Mouse (Mus musculus): ENCODE measurements around the gene Gm17332.
"Not testable (repeated sequence)": the region's sequence is repeated elsewhere in the genome, so short reads cannot be mapped to it uniquely, and the experiment has no call there.

Gm17332 gene

DNA sequence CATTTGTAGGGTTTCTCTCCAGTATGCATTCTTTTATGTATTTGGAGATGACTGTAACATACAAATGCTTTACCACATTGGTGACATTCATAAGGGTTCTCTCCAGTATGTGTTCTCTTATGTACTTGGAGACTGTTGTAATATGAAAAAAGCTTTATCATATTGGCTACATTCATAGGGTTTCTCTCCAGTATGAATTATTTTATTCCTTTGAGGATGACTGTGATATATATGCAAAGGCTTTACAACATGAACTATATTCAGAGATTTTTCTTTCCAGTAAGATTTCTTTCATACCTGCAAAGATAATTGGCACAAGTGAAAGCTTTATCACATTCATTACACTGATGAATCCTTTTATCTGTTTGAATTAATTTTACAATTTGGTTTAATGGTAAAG is at the start of gene Gm17332:
Gene Gm17332 (minus strand): TSS at position 101 of the 400 bp plus-strand sequence.
- in situ Hi-C loops (cut with MboI), result no loop called here

DNA sequence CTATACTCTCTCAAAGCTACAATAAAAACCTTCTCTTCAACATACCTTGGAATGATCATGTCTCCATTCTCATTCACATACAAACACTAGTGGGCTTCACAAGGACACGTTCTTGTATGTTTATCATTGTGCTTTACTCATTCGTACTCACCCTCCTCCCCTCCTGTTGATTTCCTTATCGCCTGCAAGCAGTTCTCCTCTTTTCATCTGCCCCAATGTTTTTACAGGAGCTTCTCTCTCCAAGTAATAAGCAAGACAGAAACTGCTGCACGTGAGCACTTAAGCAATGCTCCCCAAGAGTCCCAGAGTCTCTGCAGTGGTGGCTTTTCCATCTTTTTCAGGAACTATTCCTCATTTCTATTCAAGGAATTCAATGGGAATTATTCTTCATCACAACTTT is 47.7 kb upstream of the Gm17332 start:
- in situ Hi-C loops (cut with MboI), result no loop called here

GRCm38 (mm10) chr11:31225359-31225758 is 43.1 kb upstream of the Gm17332 start:
- in situ Hi-C loops (cut with MboI), result no loop called here

GRCm38 (mm10) chr11:31218009-31218408 is 35.7 kb upstream of the Gm17332 start:
- in situ Hi-C loops (cut with MboI), result no loop called here

GRCm38 (mm10) chr11:31195621-31196363 is 13.5 kb upstream of the Gm17332 start:
- in situ Hi-C loops (cut with MboI), result no loop called here

DNA sequence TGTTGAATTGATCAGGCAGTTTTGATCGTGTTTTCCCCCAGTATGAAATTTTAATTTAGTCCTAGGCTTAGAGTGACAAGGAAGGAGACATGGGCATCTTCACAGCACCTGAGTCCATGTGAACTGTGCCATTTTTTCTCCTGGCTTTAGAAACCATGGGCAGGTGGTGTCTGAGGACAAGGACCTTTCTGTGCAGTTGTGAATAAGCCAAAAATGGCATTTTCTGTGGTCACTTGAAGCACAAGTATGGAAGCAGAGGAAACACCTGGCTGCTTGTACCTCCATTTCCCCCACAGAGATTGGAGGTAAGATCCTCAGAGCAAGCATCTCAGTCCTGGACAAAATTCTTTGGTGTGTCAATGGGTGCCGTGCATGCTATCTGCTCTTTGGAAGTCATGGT is 12.5 kb upstream of the Gm17332 start:
- in situ Hi-C loops (cut with MboI), result no loop called here

- in situ Hi-C loops (cut with MboI), result no loop called here
Observed at GRCm38 (mm10) chr11:31170052-31170646, 12.1 kb downstream of the Gm17332 start.

- in situ Hi-C loops (cut with MboI), result no loop called here
Observed at GRCm38 (mm10) chr11:31169161-31170051, 12.9 kb downstream of the Gm17332 start.

GRCm38 (mm10) chr11:31168831-31169160 is 13.5 kb downstream of the Gm17332 start:
- in situ Hi-C loops (cut with MboI), result no loop called here

DNA sequence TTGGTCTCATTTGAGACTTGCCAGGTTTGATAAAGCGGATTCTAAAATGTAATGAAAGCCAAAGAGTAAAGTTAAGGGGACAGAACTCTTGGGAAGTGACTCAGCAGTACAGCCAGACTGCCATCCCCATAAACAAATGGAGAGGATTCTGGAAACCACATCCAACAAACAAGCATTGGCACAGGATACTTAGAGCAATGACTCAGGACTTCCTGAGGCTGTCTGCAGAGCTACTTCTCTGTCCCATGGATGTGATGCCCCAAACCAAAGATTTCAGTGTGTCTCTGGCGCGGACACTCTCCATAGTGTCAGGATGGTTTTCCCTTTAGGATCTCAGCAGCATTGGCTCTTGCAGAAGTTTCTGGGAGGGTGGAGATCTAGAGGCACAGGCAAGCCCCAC is 25.2 kb downstream of the Gm17332 start:
- in situ Hi-C loops (cut with MboI), result no loop called here

DNA sequence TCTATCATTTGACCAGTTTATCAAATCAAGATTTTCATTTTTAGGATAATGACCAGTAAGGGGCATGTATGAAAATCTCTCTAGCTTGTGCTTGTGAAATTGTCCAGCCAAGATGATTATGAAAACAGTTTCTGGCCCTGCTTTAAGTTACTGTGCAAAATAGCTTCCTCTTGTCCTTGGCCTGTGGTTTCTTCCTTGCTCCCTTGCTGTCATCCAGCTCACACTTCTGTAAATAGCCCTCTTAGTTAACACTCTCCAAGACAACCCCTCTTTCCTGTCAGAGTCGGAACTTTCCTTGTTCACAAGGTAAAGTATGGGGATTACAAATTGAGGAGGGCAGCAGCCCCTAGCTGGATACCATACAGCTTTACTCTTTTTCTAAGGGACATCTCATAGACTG is 43.9 kb downstream of the Gm17332 start:
- in situ Hi-C loops (cut with MboI), result not testable (repeated sequence)

- in situ Hi-C loops (cut with MboI), result not testable (repeated sequence)
Observed at GRCm38 (mm10) chr11:31134824-31135223, 47.4 kb downstream of the Gm17332 start.

DNA sequence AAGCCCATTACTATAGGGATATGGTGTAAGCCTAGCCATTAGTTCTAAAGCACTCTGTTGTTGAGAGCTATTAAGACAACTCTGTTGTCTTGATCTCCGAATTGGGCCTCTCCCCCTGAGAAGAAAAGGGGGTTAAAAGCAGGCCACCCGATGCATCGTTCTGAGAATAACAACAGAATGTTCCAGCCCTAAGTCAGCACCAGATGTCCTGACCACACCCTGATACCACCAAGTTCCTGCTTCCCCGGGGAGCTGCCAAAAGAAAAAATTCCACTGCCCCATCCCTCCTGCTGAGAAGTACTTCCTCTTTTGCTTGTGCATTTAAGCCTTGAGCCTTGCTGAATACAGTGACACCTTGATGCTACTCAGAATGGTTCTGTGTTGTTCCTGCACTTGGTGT is 48.5 kb downstream of the Gm17332 start:
- in situ Hi-C loops (cut with MboI), result not testable (repeated sequence)
